Mouse (Mus musculus): ENCODE measurements at regions not wholly inside any gene's neighbourhood (a gene's known extent, or its start where the extent isn't known, plus 50 kb on each side); places are given as distances from the start of the nearest gene placed in this dataset.
"Not testable (repeated sequence)": the region's sequence is repeated elsewhere in the genome, so short reads cannot be mapped to it uniquely, and the experiment has no call there.

- H3K4me2 ChIP-seq (ENCODE audit: low read depth, low read length, severe bottlenecking); H3K9ac ChIP-seq (ENCODE audit: low read length); H3K36me3 ChIP-seq (ENCODE audit: control insufficient read depth, insufficient read depth, low read length); ATAC-seq (replicated peaks; ENCODE audit: low FRiP score); H3K4me1 ChIP-seq (replicated peaks; ENCODE audit: control insufficient read depth, insufficient read depth, low read length); H3K4me3 ChIP-seq (ENCODE audit: low read depth, low read length); H3K27ac ChIP-seq (ENCODE audit: low read depth, low read length); H3K9me3 ChIP-seq (ENCODE audit: control insufficient read depth, low read length); H3K27me3 ChIP-seq (ENCODE audit: control insufficient read depth, insufficient read depth, low read length); DNase-seq (ENCODE audit: low spot score): not testable (repeated sequence)
- WGBS, result 94% methylated on average over 4 of the region's 4 CpGs
These were observed 50.4 kb upstream of the 4931417E11Rik start for GRCm38 (mm10) chr6:73519894-73520293.
